Mouse (Mus musculus) intestine, postnatal 0 days (tissue): ENCODE results near the gene Exoc5. TPM values are rescaled to one million over a fixed set of nuclear protein-coding genes. Genes with fewer than 3 reads are reported as not detected.

ENCODE experiments used
- ATAC-seq: fragments of 200-750 bp; cut with Nextera tagmentation; 2 replicates; pipeline ENCODE4 v1.8.0; 2017; ENCODE audit warnings: mild to moderate bottlenecking, moderate TSS enrichment, moderate library complexity
- H3K27ac ChIP-seq: fragments of 300-500 bp; sonication (generic); 2 replicates; pipeline ENCODE4 v1.5.1; 2014; ENCODE audit warnings: mild to moderate bottlenecking, low read depth, low read length, moderate library complexity
- H3K27me3 ChIP-seq: fragments of 300-500 bp; sonication (generic); replicated peaks from 2 replicates; pipeline ENCODE4 v1.6.1; 2014; ENCODE audit warnings: low read length, mixed read lengths; ENCODE audit not compliant: control insufficient read depth, insufficient read depth
- H3K36me3 ChIP-seq: fragments of 300-500 bp; sonication (generic); 2 replicates; pipeline ENCODE4 v1.6.1; 2014; ENCODE audit warnings: mild to moderate bottlenecking, moderate library complexity; ENCODE audit not compliant: control insufficient read depth, insufficient read depth
- H3K4me1 ChIP-seq: fragments of 300-500 bp; sonication (generic); replicated peaks from 2 replicates; pipeline ENCODE4 v1.6.1; 2014; ENCODE audit warnings: antibody characterized with exemption, low read length, mixed read lengths; ENCODE audit not compliant: control insufficient read depth, insufficient read depth
- H3K4me2 ChIP-seq: fragments of 300-500 bp; sonication (generic); replicated peaks from 2 replicates; pipeline ENCODE4 v1.6.1; 2014; ENCODE audit warnings: low read depth, mild to moderate bottlenecking, moderate library complexity
- H3K4me3 ChIP-seq: fragments of 300-500 bp; sonication (generic); 2 replicates; pipeline ENCODE4 v1.5.1; 2014; ENCODE audit warnings: low read depth, low read length
- H3K9ac ChIP-seq: fragments of 300-500 bp; sonication (generic); 2 replicates; pipeline ENCODE4 v1.6.1; 2014; ENCODE audit warnings: mild to moderate bottlenecking, low read depth, low read length
- H3K9me3 ChIP-seq: fragments of 300-500 bp; sonication (generic); 2 replicates; pipeline ENCODE4 v1.6.1; 2016; ENCODE audit warnings: mixed run types; ENCODE audit not compliant: control insufficient read depth
- CTCF ChIP-seq: sonication (generic); IDR thresholded peaks from 2 replicates; pipeline ENCODE4 v1.5.1; 2016; ENCODE audit warnings: low read depth, mild to moderate bottlenecking, control low read depth, antibody characterized with exemption, moderate library complexity
- WGBS: fragments of 180-500 bp; shearing (Covaris S2); extraction: QIAGEN DNeasy Blood & Tissue Kit; methylation state at CpG from one replicate; pipeline ENCODE4 v1.1.7; 2014; 5-methylcytosine and 5-hydroxymethylcytosine counted together
- polyA plus RNA-seq: library from polyadenylated mRNA; unstranded; fragments of >200 nt; fragmentation: Nextera tagmentation; extraction: Ambion mirVana; gene quantifications from 2 replicates; pipeline ENCODE4 v1.2.1, GENCODE M21; 2015

The Exoc5 gene
- polyA plus RNA-seq, 1 experiment from 2014 or later: 24.7 TPM

DNA sequence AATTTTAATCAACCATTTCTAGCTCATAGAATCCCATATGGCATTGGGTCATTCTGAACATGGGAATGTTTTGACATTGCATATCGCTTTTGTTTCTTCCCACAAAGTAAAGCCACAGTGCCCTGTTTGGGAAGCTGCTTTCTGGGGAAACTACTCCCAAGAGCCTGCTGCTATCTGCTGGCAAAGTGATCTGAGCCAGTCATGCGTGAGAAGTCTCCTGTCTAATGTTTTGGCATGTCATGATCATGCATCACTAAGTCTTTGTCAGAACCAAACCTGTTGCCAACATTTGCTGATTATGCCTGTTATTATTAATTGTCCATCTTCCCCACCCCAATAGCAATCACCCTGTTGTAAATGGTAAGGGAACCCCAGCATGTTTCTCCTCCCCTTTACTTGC lies 94.9 kb downstream of the Exoc5 start:
- Histone ChIP-seq H3K27me3 (no peaks in the 10 kb centered on the region), H3K9me3 (no peaks in the 10 kb centered on the region), H3K4me3 (no peak overlapping the region), H3K4me2 (no peak overlapping the region), H3K4me1 (no peaks in the 10 kb centered on the region), H3K27ac (no peak overlapping the region), H3K36me3 (no peaks in the 10 kb centered on the region), H3K9ac (no peak overlapping the region)
- WGBS: 85% methylated on average over 2 of the region's 2 CpGs
- ATAC-seq: no peak
- TF ChIP-seq CTCF: no peak

DNA sequence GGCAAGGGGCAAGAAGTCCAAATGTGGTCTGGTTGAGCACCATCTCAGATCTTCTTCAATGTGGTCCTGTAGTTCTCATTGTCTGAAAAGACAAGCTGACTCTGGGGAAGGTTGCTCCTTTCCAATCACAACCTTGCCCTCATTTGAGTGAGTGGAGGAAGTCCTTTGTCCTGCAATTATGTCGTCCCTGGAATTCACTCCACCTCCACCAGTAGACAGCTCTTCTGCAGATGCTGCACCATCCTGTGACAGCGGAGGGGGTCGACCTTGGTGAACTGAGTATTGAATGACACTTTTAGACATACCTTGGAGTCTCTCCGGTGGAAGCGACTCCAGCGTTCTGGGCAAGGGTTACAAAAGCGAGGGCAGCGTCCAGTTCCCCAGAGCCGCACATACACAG lies 97.8 kb downstream of the Exoc5 start:
- TF ChIP-seq CTCF: no peak
- WGBS: 86% methylated on average over 9 of the region's 9 CpGs
- H3K9me3 ChIP-seq: no peaks in the 10 kb centered on the region
- no peak for ATAC-seq
- H3K4me1 ChIP-seq: no peaks in the 10 kb centered on the region
- H3K4me3 ChIP-seq: no peak overlapping the region
- no peaks in the 10 kb centered on the region for H3K27me3 ChIP-seq
- no peak overlapping the region for H3K9ac ChIP-seq
- H3K4me2 ChIP-seq: no peak overlapping the region
- H3K36me3 ChIP-seq: no peaks in the 10 kb centered on the region
- no peak overlapping the region for H3K27ac ChIP-seq

Other genes starting within 250 kb of the Exoc5 start
- 14.7 and 15.8 TPM in 2 replicates for gene Ap5m1, start 556 bp downstream of the Exoc5 start, polyA plus RNA-seq
- 10.9 and 11.4 TPM in 2 replicates for gene Naa30, start 105.6 kb upstream of the Exoc5 start, polyA plus RNA-seq
- gene ccdc198, start 178.8 kb upstream of the Exoc5 start, polyA plus RNA-seq: 135 and 146 TPM in 2 replicates